Mouse (Mus musculus) thymus, adult 2 months (tissue): ENCODE measurements around the gene Heg1.

ENCODE experiments used
- CTCF ChIP-seq: fragments of 200-500 bp; IDR thresholded peaks from 2 replicates; pipeline ENCODE4 v1.5.1; 2012; ENCODE audit warnings: mild to moderate bottlenecking, control low read depth, low read length, moderate library complexity, borderline replicate concordance; ENCODE audit not compliant: control insufficient read depth, poor library complexity, insufficient read depth; ENCODE audit errors: extremely low read depth
- POLR2A ChIP-seq: fragments of 200-500 bp; IDR thresholded peaks from 2 replicates; pipeline ENCODE4 v1.6.1; 2012; ENCODE audit warnings: mild to moderate bottlenecking, low read length, control low read depth, moderate library complexity; ENCODE audit not compliant: control insufficient read depth, poor library complexity, insufficient read depth; ENCODE audit errors: extremely low read depth

- TF ChIP-seq CTCF (no peak), POLR2A (no peak)
These were observed 136.4 kb downstream of the Heg1 start for GRCm38 (mm10) chr16:33820269-33821178.
